Mouse (Mus musculus) T-helper 17 cell (primary cell): ENCODE measurements around the gene Nfix.

Source experiments
- in situ Hi-C, 2 experiments: fragments of 300-600 bp; cut with MboI, MseI; formaldehyde crosslinking; loops; 1 replicate in 1 of 2; 2 replicates in 1 of 2; pipeline ENCODE4 v1.15.1; 2025; ENCODE audit warnings: high pct_unique_total_duplicates in 2 of 2

Gene Nfix

DNA sequence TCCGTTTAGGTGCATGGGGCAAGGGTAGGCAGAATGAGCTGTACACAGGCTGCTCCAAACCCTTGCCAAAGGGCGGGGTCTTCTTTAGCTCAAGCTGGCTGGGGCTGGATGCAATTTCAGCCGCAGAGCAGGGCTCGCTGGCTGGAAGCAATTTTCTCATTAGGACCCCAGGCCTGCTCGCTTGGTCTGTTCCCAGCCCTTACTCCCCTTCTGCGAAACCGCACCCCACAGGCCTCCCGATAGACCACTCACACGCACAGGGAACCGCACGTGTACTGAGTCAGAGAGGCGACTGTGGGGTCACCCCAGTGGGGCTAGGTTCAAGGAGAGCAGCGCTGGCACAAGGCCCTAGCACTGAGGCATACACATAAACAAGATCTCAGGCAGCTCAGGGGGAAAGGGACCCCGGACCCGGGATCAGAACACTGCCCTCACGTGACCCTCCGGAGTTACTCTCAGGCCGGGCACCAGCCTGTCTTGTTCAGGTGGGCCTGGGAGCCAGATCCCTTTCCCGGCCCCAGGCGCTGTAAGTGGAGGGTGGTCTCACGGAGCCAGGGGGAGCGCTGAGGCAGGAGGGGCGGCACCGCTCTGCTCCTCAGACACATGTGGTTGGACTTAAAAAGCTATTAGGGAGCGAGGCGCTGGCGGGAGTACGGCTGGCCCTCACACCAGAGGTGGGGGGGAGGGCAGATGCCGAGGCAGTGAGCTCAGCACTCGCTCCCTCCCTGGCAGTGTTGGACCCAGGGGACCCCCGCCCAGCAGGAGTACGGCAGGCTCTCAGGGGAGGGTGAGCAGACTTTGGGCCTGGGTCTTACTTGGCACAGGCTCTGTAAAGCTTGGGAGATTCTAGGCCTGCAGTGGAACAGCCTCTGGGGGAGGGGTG lies 57.7 kb downstream of the Nfix start:
- in situ Hi-C loops = no loop called here

DNA sequence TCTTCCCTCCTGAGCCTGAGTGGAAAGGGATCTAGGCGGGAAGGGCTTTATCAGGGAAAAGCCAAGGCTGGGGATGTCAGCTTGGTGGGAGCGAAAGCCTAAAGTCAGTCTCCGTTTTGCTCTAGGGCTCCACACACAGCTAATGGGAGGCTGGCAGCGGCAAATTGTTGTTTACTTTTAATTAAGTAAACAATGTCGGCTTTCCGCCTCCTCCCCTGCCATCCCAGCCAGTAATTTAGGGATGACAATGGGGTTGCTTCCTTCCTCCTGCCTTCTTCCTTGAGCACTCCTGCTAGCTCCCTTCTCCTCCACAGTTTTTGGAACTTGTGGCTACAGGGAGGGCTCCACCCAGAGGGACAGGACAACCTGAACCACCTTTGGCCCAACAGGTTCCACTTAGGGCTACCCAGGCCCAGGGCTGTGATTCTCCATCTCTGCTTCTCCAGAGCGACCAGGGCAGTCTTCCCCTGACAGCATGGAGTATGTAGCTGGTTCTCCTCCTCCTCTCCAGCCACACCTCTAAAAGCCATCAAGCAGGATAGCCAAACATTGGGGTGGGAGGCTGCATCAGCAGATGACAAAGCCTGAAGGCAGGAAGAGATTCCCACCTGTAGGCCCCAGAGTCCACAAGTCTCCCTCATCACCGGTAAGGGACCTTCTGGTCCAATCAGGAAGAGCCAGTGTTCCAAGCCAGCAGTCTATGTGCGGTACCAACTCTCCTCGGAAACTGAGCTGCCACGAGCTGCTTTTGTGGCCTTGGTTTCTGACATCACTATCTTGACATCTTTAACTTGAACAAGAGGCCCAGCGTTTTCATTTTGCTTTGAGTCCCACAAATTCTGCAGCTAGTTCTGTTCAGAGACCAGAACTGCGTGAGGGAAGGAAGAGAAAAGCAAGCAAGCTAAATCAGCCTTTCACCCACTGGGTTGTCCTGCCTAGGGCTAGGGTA lies 59.0 kb downstream of the Nfix start:
- in situ Hi-C loops = no loop called here

- in situ Hi-C loops = no loop called here
Observed at GRCm38 (mm10) chr8:84739401-84739742, 60.8 kb downstream of the Nfix start.

GRCm38 (mm10) chr8:84738715-84739400 lies 61.3 kb downstream of the Nfix start:
- in situ Hi-C loops = no loop called here

DNA sequence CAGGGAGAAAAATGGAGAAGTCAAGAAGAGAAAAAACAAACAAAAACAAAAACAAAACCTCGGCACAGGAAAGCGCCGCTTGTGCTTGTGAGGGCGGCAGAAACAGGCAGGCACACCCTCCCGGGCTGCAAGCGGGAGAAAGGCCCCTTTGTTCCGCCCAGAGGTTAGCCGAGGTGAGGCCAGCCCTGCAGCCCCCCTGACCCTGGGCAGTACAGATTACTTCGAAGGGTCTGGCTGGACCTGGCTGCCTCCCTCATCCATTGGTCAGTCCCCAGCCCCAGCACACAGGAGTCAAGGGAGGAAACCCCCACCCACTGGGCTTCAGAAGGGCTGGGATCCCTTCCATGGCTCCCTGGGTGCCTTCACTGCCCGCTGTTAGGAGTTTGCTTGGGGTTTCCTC lies 61.9 kb downstream of the Nfix start:
- in situ Hi-C loops = no loop called here

- in situ Hi-C loops = no loop called here
Observed at GRCm38 (mm10) chr8:84737608-84738007, 62.5 kb downstream of the Nfix start.

DNA sequence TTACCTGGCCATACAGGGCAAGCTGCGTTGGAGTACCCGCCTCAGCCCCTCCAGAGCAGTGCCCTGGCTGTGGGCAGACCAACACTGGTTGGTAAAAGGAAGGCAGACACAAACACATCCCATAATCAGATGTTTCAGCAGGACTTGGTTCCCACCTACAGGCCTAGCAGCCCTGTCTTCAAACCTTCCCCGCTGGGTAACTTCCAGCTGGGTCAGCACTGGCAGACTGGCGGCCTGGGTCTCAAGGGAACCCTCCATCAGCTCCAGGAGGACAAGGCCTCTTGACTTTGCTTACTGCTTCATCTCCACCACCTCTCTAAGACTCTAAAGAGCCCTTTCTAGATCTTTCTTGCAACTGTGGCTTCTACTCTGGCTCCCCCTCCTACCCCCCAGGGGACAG lies 63.6 kb downstream of the Nfix start:
- in situ Hi-C loops = no loop called here

DNA sequence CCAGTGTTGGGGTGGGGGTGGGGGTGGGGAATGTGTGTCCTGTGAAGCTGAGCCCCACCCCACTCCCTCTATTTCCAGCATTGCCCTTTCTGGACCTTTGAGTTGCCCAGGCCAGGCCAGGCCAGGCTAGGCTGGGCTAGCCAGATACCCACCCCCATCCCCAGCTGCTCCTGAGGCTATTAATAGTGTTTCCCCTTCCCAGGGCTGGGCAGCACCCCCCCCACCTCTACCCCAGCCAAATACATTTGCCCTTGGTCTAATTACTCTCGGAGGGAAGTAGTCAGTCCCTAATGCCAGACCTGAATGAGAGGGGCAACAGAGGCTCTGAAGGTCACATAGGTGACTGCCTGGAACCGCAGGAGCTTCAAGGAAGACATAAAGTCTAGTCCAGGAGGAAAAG lies 64.5 kb downstream of the Nfix start:
- in situ Hi-C loops = no loop called here

GRCm38 (mm10) chr8:84734680-84735079 lies 65.5 kb downstream of the Nfix start:
- in situ Hi-C loops = no loop called here

GRCm38 (mm10) chr8:84733959-84734358 lies 66.2 kb downstream of the Nfix start:
- in situ Hi-C loops = no loop called here

- in situ Hi-C loops = no loop called here
Observed at GRCm38 (mm10) chr8:84732996-84733395, 67.1 kb downstream of the Nfix start.

DNA sequence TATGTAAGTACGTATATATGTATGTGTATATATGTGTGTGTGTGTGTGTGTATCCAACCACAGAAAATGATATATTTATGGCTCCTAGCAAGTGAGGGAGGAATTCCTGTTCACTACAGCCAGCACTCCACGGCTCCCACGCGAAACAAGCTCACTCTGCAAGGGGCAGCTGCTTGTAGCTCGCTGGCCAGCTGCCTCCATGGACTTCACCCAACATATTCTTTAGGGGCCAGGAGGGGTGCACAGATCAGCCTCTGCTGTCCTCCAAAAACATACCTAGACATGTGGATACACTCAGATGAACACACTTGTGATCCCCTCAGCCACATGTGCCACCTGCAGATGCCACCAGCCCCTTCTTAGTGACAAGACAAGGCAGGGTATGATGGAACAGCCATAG lies 67.6 kb downstream of the Nfix start:
- in situ Hi-C loops = no loop called here

- in situ Hi-C loops = no loop called here
Observed at GRCm38 (mm10) chr8:84731371-84732177, 68.6 kb downstream of the Nfix start.

- in situ Hi-C loops = no loop called here
Observed at GRCm38 (mm10) chr8:84730541-84731370, 69.4 kb downstream of the Nfix start.

DNA sequence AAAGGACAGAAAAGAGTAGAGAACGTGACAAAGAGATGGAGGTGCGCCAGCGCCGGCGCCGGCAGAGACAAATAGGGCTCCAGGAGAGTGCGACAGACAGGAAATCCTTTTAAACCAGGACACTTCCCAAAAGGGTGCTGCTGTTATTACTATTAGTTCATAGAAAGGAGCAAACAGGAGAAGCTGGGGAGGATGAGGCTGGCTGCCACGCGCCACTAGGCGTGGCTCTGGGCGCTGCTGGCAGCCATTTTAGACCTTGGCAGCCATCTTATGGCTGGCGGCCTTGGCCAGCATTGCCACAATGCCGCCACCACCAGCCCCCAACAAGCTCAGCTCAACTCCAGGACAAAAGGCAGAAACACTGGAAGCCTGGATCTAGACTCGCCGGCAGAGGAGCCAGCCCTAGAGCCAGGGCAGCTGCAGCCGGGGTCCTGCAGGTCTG lies 70.2 kb downstream of the Nfix start:
- in situ Hi-C loops = no loop called here

DNA sequence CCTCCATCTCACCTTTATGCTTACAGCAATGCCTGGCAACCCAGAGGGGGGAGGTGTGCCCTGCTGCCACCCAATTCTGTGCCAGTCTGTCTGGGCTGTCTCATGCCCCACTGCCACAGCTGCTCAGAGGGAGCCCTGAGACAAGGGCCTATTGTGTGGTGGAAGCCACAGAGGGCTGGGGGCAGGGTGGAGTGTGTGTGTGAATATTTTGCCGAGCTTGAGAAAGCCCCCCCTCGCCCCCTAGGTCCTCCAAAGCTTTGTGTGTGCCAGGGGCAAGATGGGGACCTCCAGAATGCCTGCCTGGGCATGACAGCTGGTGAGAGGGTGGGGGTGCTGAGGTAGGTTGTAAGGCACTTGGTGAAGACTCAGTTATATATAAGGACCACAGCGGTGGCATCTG lies 71.7 kb downstream of the Nfix start:
- in situ Hi-C loops = no loop called here

GRCm38 (mm10) chr8:84725941-84726259 lies 74.2 kb downstream of the Nfix start:
- in situ Hi-C loops = no loop called here

DNA sequence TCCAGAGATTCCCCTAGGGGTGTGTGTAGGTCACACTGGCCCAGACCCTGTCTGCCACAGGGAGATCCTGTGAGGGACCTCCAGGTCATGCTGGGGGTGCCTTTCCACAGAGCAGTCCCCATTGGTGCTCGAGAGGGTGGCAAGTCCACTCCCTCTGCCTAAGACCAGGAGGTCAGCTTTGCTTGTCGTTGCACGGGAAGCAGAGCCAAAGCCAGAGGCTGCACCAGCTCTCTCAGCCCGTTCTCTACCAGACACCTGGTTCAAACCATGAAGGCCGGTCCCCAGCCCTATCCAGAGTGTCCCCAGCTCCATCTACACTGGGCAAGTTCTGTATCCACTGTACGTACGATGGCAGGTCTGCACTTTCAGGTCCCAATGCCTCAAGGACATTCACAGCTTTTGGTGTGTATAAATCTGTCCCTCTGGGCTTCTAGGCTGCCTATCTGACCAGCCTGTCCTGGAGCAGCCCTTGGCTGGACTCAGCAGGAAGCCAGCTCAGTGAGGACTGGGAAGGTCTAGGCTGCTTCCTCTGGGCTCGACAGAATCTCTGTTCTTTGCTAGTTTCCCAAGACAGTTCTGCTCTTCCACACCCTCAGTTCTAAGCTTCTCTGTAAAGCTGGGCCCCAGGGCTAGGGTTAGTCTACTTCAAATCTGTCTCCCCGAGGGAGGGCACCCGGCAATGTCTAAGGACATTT lies 74.8 kb downstream of the Nfix start:
- in situ Hi-C loops = no loop called here

- in situ Hi-C loops = no loop called here
Observed at GRCm38 (mm10) chr8:84724683-84725082, 75.5 kb downstream of the Nfix start.

GRCm38 (mm10) chr8:84723571-84723900 lies 76.6 kb downstream of the Nfix start:
- in situ Hi-C loops = no loop called here
